Mouse (Mus musculus) hindbrain, embryonic 16.5 days (tissue): ENCODE measurements at regions not wholly inside any gene's neighbourhood (a gene's known extent, or its start where the extent isn't known, plus 50 kb on each side); places are given as distances from the start of the nearest gene placed in this dataset.

Source experiments
- ATAC-seq: fragments of 200-750 bp; cut with Nextera tagmentation; 2 replicates; pipeline ENCODE4 v1.8.0; 2017; ENCODE audit warnings: moderate TSS enrichment, moderate library complexity
- H3K27ac ChIP-seq: fragments of 300-500 bp; sonication (generic); 2 replicates; pipeline ENCODE4 v1.5.1; 2014; ENCODE audit warnings: low read depth, mild to moderate bottlenecking, control low read depth, low read length, moderate library complexity
- H3K27me3 ChIP-seq: fragments of 300-500 bp; sonication (generic); replicated peaks from 2 replicates; pipeline ENCODE4 v1.6.1; 2014; ENCODE audit warnings: low read length; ENCODE audit not compliant: control insufficient read depth, insufficient read depth
- H3K36me3 ChIP-seq: fragments of 300-500 bp; sonication (generic); 2 replicates; pipeline ENCODE4 v1.6.1; 2014; ENCODE audit warnings: mild to moderate bottlenecking, low read length, moderate library complexity, mixed read lengths; ENCODE audit not compliant: control insufficient read depth, insufficient read depth
- H3K4me1 ChIP-seq: fragments of 300-500 bp; sonication (generic); 2 replicates; pipeline ENCODE4 v1.6.1; 2014; ENCODE audit warnings: low read depth, low read length; ENCODE audit not compliant: control insufficient read depth, insufficient read depth
- H3K4me2 ChIP-seq: fragments of 300-500 bp; sonication (generic); 2 replicates; pipeline ENCODE4 v1.6.1; 2014; ENCODE audit warnings: mild to moderate bottlenecking, low read length, control low read depth, moderate library complexity
- H3K4me3 ChIP-seq: fragments of 300-500 bp; sonication (generic); 2 replicates; pipeline ENCODE4 v1.5.1; 2014; ENCODE audit warnings: mild to moderate bottlenecking, low read length, control low read depth, moderate library complexity
- H3K9ac ChIP-seq: fragments of 300-500 bp; sonication (generic); 2 replicates; pipeline ENCODE4 v1.6.1; 2014; ENCODE audit warnings: low read depth, mild to moderate bottlenecking, control low read depth, low read length, moderate library complexity
- H3K9me3 ChIP-seq: fragments of 300-500 bp; sonication (generic); 2 replicates; pipeline ENCODE4 v1.6.1; 2014; ENCODE audit warnings: mild to moderate bottlenecking, low read length, moderate library complexity; ENCODE audit not compliant: control insufficient read depth
- WGBS: fragments of 180-500 bp; shearing (Covaris S2); extraction: QIAGEN DNeasy Blood & Tissue Kit; methylation state at CpG from one replicate; pipeline ENCODE4 v1.1.7; 2014; 5-methylcytosine and 5-hydroxymethylcytosine counted together

DNA sequence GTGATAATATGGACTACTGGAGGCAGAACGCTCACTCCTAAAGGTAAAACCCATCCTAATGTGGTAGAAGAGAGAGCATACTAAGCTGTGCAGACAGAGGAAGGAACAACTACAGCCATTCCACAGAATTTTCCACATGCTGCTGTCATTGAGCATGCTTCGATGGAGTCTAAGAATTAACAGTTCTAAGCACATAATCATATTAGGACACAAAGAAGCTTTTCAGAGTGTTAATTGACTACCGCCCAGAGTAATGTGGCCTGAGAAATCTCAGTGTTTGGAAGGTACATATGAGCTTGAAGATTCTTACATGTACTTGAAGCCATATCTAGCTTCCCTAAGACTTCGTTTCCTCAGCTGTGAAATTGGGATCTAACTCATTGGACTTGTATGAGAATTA, 508.3 kb upstream of the Dmac1 start:
- H3K27me3 ChIP-seq: no peaks in the 10 kb centered on the region
- no peak overlapping the region for H3K27ac ChIP-seq
- no peak for ATAC-seq
- H3K4me2 ChIP-seq: no peak overlapping the region
- H3K36me3 ChIP-seq: no peaks in the 10 kb centered on the region
- WGBS: 85% methylated on average over 4 of the region's 4 CpGs
- H3K9ac ChIP-seq: no peak overlapping the region
- H3K9me3 ChIP-seq: no peaks in the 10 kb centered on the region
- no peaks in the 10 kb centered on the region for H3K4me1 ChIP-seq
- no peak overlapping the region for H3K4me3 ChIP-seq

DNA sequence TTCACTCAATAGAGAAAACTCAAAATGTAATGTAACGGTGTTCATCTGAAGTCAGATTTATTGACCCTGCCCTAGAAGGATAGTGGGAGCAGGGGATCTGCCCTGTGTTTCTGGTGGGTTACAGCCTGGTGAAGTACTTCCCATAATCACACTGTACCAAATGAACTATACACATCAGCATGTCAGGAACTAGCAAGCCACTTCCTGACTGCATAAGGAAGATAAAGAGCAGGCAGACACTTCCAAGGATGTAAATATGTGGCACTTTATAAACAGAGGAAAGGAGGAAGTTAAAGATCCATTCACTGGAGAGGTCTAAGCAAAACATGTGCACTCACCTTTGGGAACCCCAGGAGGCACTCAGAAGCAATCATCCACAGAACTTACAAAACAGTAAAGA, 501.4 kb upstream of the Dmac1 start:
- 97% methylated on average over 1 of the region's 1 CpGs for WGBS
- Histone ChIP-seq H3K4me3 (no peak overlapping the region), H3K27me3 (no peaks in the 10 kb centered on the region), H3K36me3 (no peaks in the 10 kb centered on the region), H3K27ac (no peak overlapping the region), H3K9ac (no peak overlapping the region), H3K4me1 (no peaks in the 10 kb centered on the region), H3K4me2 (no peak overlapping the region), H3K9me3 (no peaks in the 10 kb centered on the region)
- no peak for ATAC-seq

DNA sequence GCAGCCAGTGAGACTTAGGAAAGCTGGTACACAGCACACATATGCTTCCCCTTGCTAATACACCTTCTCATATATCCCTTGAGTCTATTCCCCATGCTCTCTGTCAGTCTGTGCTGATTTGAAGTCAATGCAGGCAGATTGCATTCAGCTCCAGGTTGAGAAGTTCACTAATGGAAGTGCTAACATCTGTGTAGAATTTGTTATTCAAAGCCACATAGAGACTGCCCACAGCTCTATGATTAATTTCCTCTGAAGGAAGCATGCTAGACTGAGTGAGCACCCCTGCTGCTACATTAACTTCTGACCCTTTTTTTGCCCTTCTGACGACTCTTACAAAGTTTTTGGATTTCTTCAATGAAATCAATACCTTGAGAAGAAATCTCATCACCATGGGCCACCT, 486.0 kb upstream of the Dmac1 start:
- H3K4me3 ChIP-seq: no peak overlapping the region
- H3K27ac ChIP-seq: no peak overlapping the region

DNA sequence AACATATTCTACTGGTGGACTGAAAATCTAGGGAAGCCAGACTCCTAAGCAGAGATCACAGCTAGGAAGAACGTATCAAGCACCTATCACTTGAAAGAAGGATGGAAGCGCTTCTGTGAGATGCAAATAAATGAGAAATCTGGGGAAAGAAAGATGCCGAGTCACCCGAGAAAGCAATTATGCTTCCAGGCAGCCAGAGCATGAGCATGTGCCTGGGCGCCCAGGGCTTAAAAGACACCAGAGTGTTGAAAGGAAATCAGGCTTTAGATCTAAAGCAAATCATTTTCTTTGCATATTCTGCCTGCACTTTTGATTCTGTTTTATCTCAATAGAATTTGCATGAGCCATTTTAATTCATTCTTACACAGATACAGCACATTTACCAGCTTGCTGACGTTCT, 466.5 kb upstream of the Dmac1 start:
- ATAC-seq: no peak
- Histone ChIP-seq H3K36me3 (no peaks in the 10 kb centered on the region), H3K4me3 (no peak overlapping the region), H3K9me3 (no peaks in the 10 kb centered on the region), H3K4me2 (peak overlapping the region; percentile 31; the same call in 1 of the 2 replicates), H3K27ac (no peak overlapping the region), H3K27me3 (no peaks in the 10 kb centered on the region), H3K9ac (no peak overlapping the region), H3K4me1 (no peaks in the 10 kb centered on the region)
- WGBS: 51% methylated on average over 6 of the region's 6 CpGs

More for the DNA sequence above, 486.0 kb upstream of the Dmac1 start:
- Histone ChIP-seq H3K36me3 (no peaks in the 10 kb centered on the region), H3K9me3 (no peaks in the 10 kb centered on the region), H3K27me3 (no peaks in the 10 kb centered on the region), H3K4me1 (no peaks in the 10 kb centered on the region), H3K4me2 (no peak overlapping the region), H3K9ac (no peak overlapping the region)
- WGBS: 23% methylated on average over 1 of the region's 1 CpGs
- no peak for ATAC-seq

DNA sequence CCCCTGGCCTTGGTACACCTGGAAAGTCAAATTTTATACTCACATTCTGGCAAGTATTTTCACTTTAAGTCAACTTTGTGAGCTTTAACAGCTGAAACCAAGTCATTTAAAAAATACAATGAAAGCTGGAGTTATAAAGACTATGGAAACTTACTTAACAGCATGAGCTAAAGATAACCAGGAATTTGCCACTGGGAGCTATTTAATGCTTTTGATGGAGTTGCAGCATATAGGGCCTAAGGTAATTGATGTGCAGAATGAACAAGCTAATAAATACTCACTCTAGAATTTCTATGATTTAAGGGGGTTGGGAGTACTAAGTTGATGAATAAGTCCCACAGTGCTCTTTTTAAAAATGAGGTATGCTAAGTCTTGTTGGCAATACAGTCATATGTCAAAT, 463.5 kb upstream of the Dmac1 start:
- no peak overlapping the region for H3K4me3 ChIP-seq
- H3K9ac ChIP-seq: no peak overlapping the region
- H3K27me3 ChIP-seq: no peaks in the 10 kb centered on the region
- no peak overlapping the region for H3K27ac ChIP-seq
- H3K4me2 ChIP-seq: no peak overlapping the region
- ATAC-seq: no peak
- H3K9me3 ChIP-seq: no peaks in the 10 kb centered on the region
- no peaks in the 10 kb centered on the region for H3K36me3 ChIP-seq
- H3K4me1 ChIP-seq: no peaks in the 10 kb centered on the region

DNA sequence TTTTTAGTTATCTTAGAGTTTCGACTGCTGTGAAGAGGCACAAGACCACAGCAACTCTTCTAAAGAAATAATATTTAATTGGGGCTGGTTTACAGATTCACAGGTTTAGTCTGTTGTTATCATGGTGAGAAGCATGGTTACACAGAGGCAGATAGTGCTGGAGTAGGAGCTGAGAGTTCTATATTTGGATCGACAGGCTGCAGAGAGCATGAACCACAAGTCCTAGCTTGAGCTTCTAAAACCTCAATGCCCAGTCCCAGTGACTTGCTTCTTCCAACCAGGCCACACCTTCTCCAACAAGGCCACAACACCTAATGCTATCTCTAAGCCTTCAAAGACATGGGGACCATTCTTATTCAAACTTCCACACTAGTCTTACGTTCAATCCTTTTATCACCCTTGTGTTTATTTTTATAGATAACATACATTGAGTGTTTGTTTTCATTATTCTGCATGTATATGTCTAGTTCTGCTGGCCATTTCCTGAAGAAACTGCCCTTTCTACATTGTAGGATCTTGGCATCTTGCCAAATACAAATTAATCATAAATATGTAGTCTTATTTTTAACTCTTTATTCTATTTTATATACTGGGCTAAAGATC, 452.8 kb upstream of the Dmac1 start:
- no peak overlapping the region for H3K9ac ChIP-seq
- no peaks in the 10 kb centered on the region for H3K9me3 ChIP-seq
- H3K4me3 ChIP-seq: no peak overlapping the region
- H3K4me2 ChIP-seq: no peak overlapping the region
- no peaks in the 10 kb centered on the region for H3K36me3 ChIP-seq
- WGBS: 92% methylated on average over 3 of the region's 3 CpGs
- ATAC-seq: no peak
- no peaks in the 10 kb centered on the region for H3K4me1 ChIP-seq
- no peak overlapping the region for H3K27ac ChIP-seq
- no peaks in the 10 kb centered on the region for H3K27me3 ChIP-seq

DNA sequence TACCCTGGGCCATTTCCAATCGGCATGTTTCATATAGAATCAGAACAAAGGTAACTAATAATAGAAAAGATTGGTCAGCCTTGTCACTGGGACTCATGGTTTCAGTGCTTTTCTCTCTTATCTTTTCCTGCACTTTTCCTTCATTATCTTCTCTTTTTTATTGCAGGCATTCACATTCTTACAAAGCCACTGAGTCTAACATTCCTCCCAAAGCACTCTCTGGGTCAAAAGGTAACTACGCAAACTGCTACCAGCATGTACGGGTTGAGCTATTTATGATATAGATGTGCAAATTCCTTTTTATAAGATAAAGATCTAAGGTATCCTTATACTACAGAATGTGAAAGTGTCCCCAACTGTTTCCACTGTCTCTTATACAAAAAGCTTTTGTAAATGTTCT, 436.5 kb upstream of the Dmac1 start:
- ATAC-seq: no peak
- Histone ChIP-seq H3K4me1 (no peaks in the 10 kb centered on the region), H3K9me3 (no peaks in the 10 kb centered on the region), H3K9ac (no peak overlapping the region), H3K4me2 (no peak overlapping the region), H3K4me3 (no peak overlapping the region), H3K36me3 (no peaks in the 10 kb centered on the region), H3K27ac (no peak overlapping the region), H3K27me3 (no peaks in the 10 kb centered on the region)
- WGBS: 90% methylated on average over 3 of the region's 3 CpGs

DNA sequence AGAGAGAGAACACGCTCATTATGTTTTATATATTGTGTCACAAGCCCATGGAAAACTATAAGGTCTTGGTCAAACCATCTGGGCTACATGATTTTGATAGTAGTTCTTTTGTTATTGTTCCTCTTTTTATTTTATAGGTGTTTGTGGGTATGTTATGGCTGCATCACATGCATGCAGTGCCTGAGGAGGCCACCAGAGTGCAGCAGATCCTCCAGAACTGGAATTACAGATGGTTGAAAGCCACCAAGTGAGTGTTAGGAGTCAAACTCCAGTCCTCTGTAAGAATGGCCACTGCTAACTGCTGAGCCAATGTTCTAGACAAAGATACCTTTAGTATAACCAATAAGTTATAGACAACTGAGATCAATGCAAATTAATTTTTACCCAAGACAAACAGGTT, 435.9 kb upstream of the Dmac1 start:
- ATAC-seq: no peak
- H3K4me3 ChIP-seq: no peak overlapping the region
- no peaks in the 10 kb centered on the region for H3K4me1 ChIP-seq
- no peaks in the 10 kb centered on the region for H3K9me3 ChIP-seq
- H3K36me3 ChIP-seq: no peaks in the 10 kb centered on the region
- no peak overlapping the region for H3K9ac ChIP-seq
- H3K27ac ChIP-seq: no peak overlapping the region
- H3K4me2 ChIP-seq: no peak overlapping the region
- 94% methylated on average over 1 of the region's 1 CpGs for WGBS
- no peaks in the 10 kb centered on the region for H3K27me3 ChIP-seq

DNA sequence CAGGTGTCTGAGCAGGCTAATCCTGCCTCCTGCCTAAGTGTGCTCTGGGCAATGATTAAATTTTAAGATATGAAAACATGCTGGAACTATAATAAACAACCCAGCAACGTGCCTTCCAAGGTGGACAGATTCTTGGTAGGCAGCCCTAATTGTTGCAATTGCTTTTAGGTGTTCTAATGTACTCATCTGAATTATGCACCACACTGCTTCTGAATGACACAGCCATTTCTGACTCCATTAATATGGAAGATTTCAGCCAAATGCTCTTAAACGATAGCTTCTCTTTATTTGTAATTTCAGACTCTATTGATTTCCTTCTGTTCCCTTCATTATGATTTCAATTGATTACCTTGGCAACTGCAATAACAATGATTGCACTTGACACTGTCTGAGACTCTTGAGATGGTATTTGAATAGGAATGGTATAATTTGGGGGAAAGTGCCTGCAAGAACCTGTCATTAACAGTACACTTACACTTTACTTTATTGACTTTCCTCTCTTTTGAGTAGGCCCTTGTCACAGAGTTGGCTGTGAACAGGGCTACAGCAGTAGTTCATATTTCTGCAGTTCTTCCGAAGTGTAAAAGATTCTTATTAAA, 422.8 kb upstream of the Dmac1 start:
- Histone ChIP-seq H3K27ac (no peak overlapping the region), H3K4me2 (no peak overlapping the region), H3K9me3 (no peaks in the 10 kb centered on the region), H3K4me1 (no peaks in the 10 kb centered on the region), H3K36me3 (no peaks in the 10 kb centered on the region), H3K27me3 (no peaks in the 10 kb centered on the region), H3K9ac (no peak overlapping the region), H3K4me3 (no peak overlapping the region)
- WGBS: 42% methylated on average over 3 of the region's 3 CpGs
- no peak for ATAC-seq
